Comparison of ENCODE assay signal across 20 mouse cellular contexts in genomic region chr2:32306176-32306575, GRCm38 (mm10). TPM values are rescaled to one million over a fixed set of nuclear protein-coding genes. Genes with fewer than 3 reads are reported as not detected.
A peak's percentile ranks its signal among the peaks of the same experiment; 100 is the strongest.
DNase-seq lines count a peak whose midpoint lies in the region; TF ChIP-seq lines count a peak whose summit lies in the region.
"Had no signal": no experiment of that assay in that cellular context is flagged by ENCODE, and none has a peak within 500 bp of the region (broad histone marks: within the 10 kb centered on the region; RNA-seq: fewer than 3 reads in every experiment).

No protein-coding gene starts in this region.

- H3K4me3 ChIP-seq in layer of hippocampus, adult 2 months: no peak overlapping the region
- H3K4me3 ChIP-seq in embryonic facial prominence, embryonic 10.5 days: peak overlapping the region; percentile 13; the same call in 1 of the 2 replicates
- H3K4me3 ChIP-seq: embryonic facial prominence, embryonic 15.5 days; erythroblast, embryonic 14.5 days; forebrain, embryonic 10.5 days; heart, adult 2 months; heart, embryonic 12.5 days; hindbrain, embryonic 15.5 days had no signal

- H3K9me3 ChIP-seq in embryonic facial prominence, embryonic 10.5 days: no peaks in the 10 kb centered on the region
- H3K9me3 ChIP-seq: embryonic facial prominence, embryonic 15.5 days; forebrain, embryonic 10.5 days; G1E; heart, embryonic 12.5 days; hindbrain, embryonic 15.5 days had no signal

- H3K36me3 ChIP-seq in embryonic facial prominence, embryonic 10.5 days (replicated peaks): peaks cover 97% of the 10 kb centered on the region

- H3K4me1 ChIP-seq in embryonic facial prominence, embryonic 10.5 days: peaks cover 40% of the 10 kb centered on the region

- TF ChIP-seq CTCF in layer of hippocampus, adult 2 months (conservative IDR thresholded peaks at IDR 0.05): no peak

- peak; percentile 53 for DNase-seq in cerebellum, adult 11-12 months
- no peak for DNase-seq in cerebellum, postnatal 4 days (ENCODE audit: low spot score in 2 of 2)
- peak; percentile 42 for DNase-seq in cerebellum, postnatal 25 days
- DNase-seq in cerebellum, adult 9-10 months: no peak
- no peak for DNase-seq in layer of hippocampus, adult 2 months (ENCODE audit: low spot score in 2 of 2)
- no peak for DNase-seq in layer of hippocampus, adult 9-10 months (ENCODE audit: low spot score)
- no peak for DNase-seq in embryonic facial prominence, embryonic 10.5 days (ENCODE audit: low spot score)
- DNase-seq in adrenal gland, adult (ENCODE audit: inconsistent age in 2 of 2, low spot score in 1 of 2): no peak
- DNase-seq: adrenal gland, postnatal 10 days; B cell, adult 2 months; heart, adult 2 months; heart, postnatal 36 days; kidney, adult 11 months had no signal

- WGBS in embryonic facial prominence, embryonic 10.5 days: 81% methylated on average over 9 of the region's 9 CpGs

- peaks cover 9% of the 10 kb centered on the region for H3K27me3 ChIP-seq in embryonic facial prominence, embryonic 10.5 days (replicated peaks; ENCODE audit: low read depth, poor library complexity, severe bottlenecking)
- H3K27me3 ChIP-seq: embryonic facial prominence, embryonic 15.5 days; hindbrain, embryonic 15.5 days had no signal

- peak overlapping the region; percentile 63; the same call in 1 of the 2 replicates for H3K27ac ChIP-seq in layer of hippocampus, adult 2 months
- H3K27ac ChIP-seq in embryonic facial prominence, embryonic 10.5 days (replicated peaks): 0 out of 2 replicates have a peak overlapping the region, but pooled peaks have one; percentile 24
- H3K27ac ChIP-seq: embryonic facial prominence, embryonic 15.5 days; forebrain, embryonic 10.5 days; heart, adult 2 months; hindbrain, embryonic 15.5 days had no signal

RNA-seq across cellular contexts. Expression of gene Swi5, which starts 18.3 kb away (rescaled TPM):
- total RNA-seq in layer of hippocampus, adult 2 months (2021): 100 to 1,000 TPM; 212 to 222 TPM
- 522 and 535 TPM in 2 replicates for polyA plus RNA-seq in embryonic facial prominence, embryonic 10.5 days (2016; fragmentation: Nextera tagmentation; extraction: Ambion mirVana)

RNA-seq across cellular contexts. Expression of gene Golga2, which starts 19.0 kb away (rescaled TPM):
- 10 to 100 TPM; 87.9 TPM for total RNA-seq in layer of hippocampus, adult 2 months (2021)
- 20.2 and 22.5 TPM in 2 replicates for polyA plus RNA-seq in embryonic facial prominence, embryonic 10.5 days (2016; fragmentation: Nextera tagmentation; extraction: Ambion mirVana)

RNA-seq across cellular contexts. Expression of gene Ciz1, which starts 46.0 kb away (rescaled TPM):
- total RNA-seq in layer of hippocampus, adult 2 months (2021): 10 to 100 TPM; 75.3 to 92.7 TPM
- polyA plus RNA-seq in embryonic facial prominence, embryonic 10.5 days (2016; fragmentation: Nextera tagmentation; extraction: Ambion mirVana): 65.8 and 66.4 TPM in 2 replicates

RNA-seq across cellular contexts. Expression of gene Uck1, which starts 46.2 kb away (rescaled TPM):
- total RNA-seq in layer of hippocampus, adult 2 months (2021): 10 to 100 TPM; 55.3 to 57.8 TPM
- 74.7 and 84.0 TPM in 2 replicates for polyA plus RNA-seq in embryonic facial prominence, embryonic 10.5 days (2016; fragmentation: Nextera tagmentation; extraction: Ambion mirVana)

RNA-seq across cellular contexts. Expression of gene Dnm1, which starts 47.0 kb away (rescaled TPM):
- 1,000 to 10,000 TPM; 1,274 to 1,381 TPM for total RNA-seq in layer of hippocampus, adult 2 months (2021)
- polyA plus RNA-seq in embryonic facial prominence, embryonic 10.5 days (2016; fragmentation: Nextera tagmentation; extraction: Ambion mirVana): 20.7 and 23.5 TPM in 2 replicates
- polyA plus RNA-seq: CD4-positive, CD25-positive, alpha-beta regulatory T cell, adult 4 months had no signal

Comparison
In these comparisons a context has a peak if more than half of its experiments do, and no peak if none do; other contexts are left out.
1. DNase-seq: peak in cerebellum, adult 11-12 months (single experiment) and cerebellum, postnatal 25 days (2 of 2); none in cerebellum, postnatal 4 days (0 of 2), cerebellum, adult 9-10 months (single experiment), layer of hippocampus, adult 2 months (0 of 2), layer of hippocampus, adult 9-10 months (single experiment), embryonic facial prominence, embryonic 10.5 days (single experiment) and adrenal gland, adult (0 of 2).